Mouse (Mus musculus): Measurements from ENCODE around the gene Gm10401. TPM values are rescaled to one million over a fixed set of nuclear protein-coding genes. Genes with fewer than 3 reads are reported as not detected.

The Gm10401 gene
- polyA plus RNA-seq, 1 experiment from 2014 or later: 53.0 TPM

DNA sequence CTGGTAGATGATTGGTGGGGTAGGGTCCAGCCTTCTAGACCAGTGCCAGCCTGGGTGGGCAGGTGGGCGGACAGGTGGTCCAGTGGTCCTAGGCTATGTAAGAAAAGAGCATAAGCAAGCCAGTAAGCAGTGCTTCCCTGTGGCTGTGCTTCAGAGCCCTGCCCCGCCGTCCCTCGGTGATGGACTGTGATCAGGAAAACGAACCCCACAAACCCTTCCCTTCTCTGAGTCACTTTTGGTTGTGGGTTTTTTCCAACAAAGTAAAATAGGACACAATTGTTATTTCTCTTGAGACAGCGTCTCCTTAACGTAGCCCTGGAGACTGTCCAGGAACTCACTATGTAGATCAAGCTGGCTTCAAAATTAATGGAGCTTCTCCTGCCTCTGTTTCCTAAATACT is 34.7 kb downstream of the Gm10401 start:
- 88% methylated on average over 7 of the region's 7 CpGs for WGBS

DNA sequence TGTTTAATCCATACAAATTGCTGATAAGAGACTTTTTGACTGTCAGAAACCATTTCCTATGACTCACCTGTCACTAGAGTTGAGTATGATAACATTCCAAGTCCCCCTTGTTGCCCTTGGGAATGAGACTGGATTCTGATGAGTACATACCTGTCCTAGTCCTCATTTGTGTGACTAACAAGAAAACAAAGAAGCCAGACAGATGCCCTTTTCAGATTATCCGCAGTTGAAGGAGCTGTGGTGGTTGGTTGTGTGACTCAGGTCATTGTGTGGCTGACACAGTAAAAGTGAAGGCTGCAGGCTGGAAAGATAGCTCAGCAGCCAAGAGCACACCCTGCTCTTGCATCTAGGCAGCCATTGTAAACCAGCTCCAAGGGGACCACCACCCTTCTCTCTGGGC is 35.5 kb downstream of the Gm10401 start:
- ATAC-seq (ENCODE audit: low FRiP score): no peak
- no peak overlapping the region for H3K27ac ChIP-seq
- no peak overlapping the region for H3K4me3 ChIP-seq (replicated peaks; ENCODE audit: low read length)

More for the DNA sequence above, 34.7 kb downstream of the Gm10401 start:
- H3K9me3 ChIP-seq (ENCODE audit: control insufficient read depth, low read length): no peaks in the 10 kb centered on the region
- H3K27me3 ChIP-seq (ENCODE audit: control insufficient read depth, insufficient read depth, low read length): no peaks in the 10 kb centered on the region
- no peak overlapping the region for H3K27ac ChIP-seq
- peaks cover 8% of the 10 kb centered on the region; the same call in 1 of the 2 replicates for H3K36me3 ChIP-seq (replicated peaks; ENCODE audit: control insufficient read depth, insufficient read depth)
- no peak overlapping the region for H3K9ac ChIP-seq
- no peak overlapping the region for H3K4me2 ChIP-seq (replicated peaks)
- no peaks in the 10 kb centered on the region; the same call in 1 of the 2 replicates for H3K4me1 ChIP-seq (replicated peaks; ENCODE audit: control insufficient read depth, insufficient read depth, low read length)
- no peak overlapping the region for H3K4me3 ChIP-seq (replicated peaks; ENCODE audit: low read length)
- ATAC-seq (ENCODE audit: low FRiP score) (no peak), DNase-seq (ENCODE audit: low spot score) (no peak)

DNA sequence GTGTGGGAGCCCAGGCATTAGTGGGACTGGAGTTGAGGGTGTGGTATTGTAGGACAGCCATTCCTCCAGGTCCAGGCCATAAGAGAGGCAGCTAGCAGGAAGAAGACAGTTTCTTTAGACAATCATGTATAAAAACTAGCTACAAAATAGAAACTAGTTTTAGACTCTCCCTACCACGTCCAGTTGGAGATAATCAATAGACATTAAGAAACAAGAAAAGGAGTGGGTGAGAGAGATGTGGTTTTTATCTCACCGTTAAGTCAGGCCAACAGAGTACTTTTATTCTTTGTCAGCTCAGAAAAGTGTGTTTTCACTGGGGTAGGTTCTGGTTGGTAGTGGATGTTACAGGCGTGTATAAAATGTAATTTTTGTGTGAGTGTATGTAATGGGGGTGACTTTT is 37.1 kb downstream of the Gm10401 start:
- DNase-seq (ENCODE audit: low spot score): no peak
- no peak overlapping the region for H3K9ac ChIP-seq
- no peak overlapping the region for H3K27ac ChIP-seq
- H3K4me2 ChIP-seq (replicated peaks): no peak overlapping the region
- H3K27me3 ChIP-seq (ENCODE audit: control insufficient read depth, insufficient read depth, low read length): no peaks in the 10 kb centered on the region
- peaks cover 8% of the 10 kb centered on the region; the same call in 1 of the 2 replicates for H3K36me3 ChIP-seq (replicated peaks; ENCODE audit: control insufficient read depth, insufficient read depth)
- no peaks in the 10 kb centered on the region for H3K9me3 ChIP-seq (ENCODE audit: control insufficient read depth, low read length)
- no peak overlapping the region for H3K4me3 ChIP-seq (replicated peaks; ENCODE audit: low read length)
- whole genome bisulfite sequencing: 94% methylated on average over 3 of the region's 3 CpGs
- no peaks in the 10 kb centered on the region; the same call in 1 of the 2 replicates for H3K4me1 ChIP-seq (replicated peaks; ENCODE audit: control insufficient read depth, insufficient read depth, low read length)
- no peak for ATAC-seq (ENCODE audit: low FRiP score)

More for the DNA sequence above, 35.5 kb downstream of the Gm10401 start:
- H3K4me1 ChIP-seq (replicated peaks; ENCODE audit: control insufficient read depth, insufficient read depth, low read length): no peaks in the 10 kb centered on the region; the same call in 1 of the 2 replicates
- WGBS: 61% methylated on average over 1 of the region's 1 CpGs
- no peak for DNase-seq (ENCODE audit: low spot score)
- no peak overlapping the region for H3K4me2 ChIP-seq (replicated peaks)
- no peak overlapping the region for H3K9ac ChIP-seq
- peaks cover 8% of the 10 kb centered on the region; the same call in 1 of the 2 replicates for H3K36me3 ChIP-seq (replicated peaks; ENCODE audit: control insufficient read depth, insufficient read depth)
- no peaks in the 10 kb centered on the region for H3K9me3 ChIP-seq (ENCODE audit: control insufficient read depth, low read length)
- no peaks in the 10 kb centered on the region for H3K27me3 ChIP-seq (ENCODE audit: control insufficient read depth, insufficient read depth, low read length)

DNA sequence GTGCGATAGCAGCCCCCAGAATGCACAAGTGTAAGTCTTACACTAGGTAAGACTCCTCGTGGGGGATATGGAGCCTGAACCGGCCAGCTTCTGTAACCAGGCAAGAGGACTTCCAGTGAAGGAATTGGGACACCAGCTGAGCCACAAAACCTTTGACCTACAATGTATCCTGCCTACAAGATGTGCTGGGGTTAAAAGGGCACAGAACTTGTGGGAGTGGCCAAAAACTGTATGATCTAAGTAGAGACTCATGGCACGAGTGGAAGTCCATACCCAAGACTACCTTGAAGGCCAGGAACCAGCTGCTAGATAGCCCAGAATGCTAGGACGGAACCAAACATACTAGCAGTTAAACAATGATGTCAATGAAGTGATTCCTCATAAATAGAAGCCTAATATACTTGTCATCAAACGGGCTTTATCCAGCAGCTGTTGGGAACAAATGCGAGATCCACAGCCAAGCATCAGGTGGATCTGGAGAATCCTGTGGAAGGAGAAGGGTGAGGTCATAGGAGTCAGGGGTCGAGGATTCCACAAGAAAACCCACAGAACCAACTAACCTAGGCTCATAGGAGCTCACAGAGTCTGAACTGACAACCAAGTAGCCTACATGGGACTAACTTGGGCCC is 37.9 kb downstream of the Gm10401 start:
- WGBS: 88% methylated on average over 8 of the region's 8 CpGs
- no peaks in the 10 kb centered on the region for H3K27me3 ChIP-seq (ENCODE audit: control insufficient read depth, insufficient read depth, low read length)
- no peak overlapping the region for H3K27ac ChIP-seq
- peaks cover 8% of the 10 kb centered on the region; the same call in 1 of the 2 replicates for H3K36me3 ChIP-seq (replicated peaks; ENCODE audit: control insufficient read depth, insufficient read depth)
- H3K9me3 ChIP-seq (ENCODE audit: control insufficient read depth, low read length): no peaks in the 10 kb centered on the region
- H3K4me1 ChIP-seq (replicated peaks; ENCODE audit: control insufficient read depth, insufficient read depth, low read length): no peaks in the 10 kb centered on the region; the same call in 1 of the 2 replicates
- H3K4me3 ChIP-seq (replicated peaks; ENCODE audit: low read length): no peak overlapping the region
- H3K9ac ChIP-seq: no peak overlapping the region
- H3K4me2 ChIP-seq (replicated peaks): no peak overlapping the region
- no peak for ATAC-seq (ENCODE audit: low FRiP score)
- DNase-seq (ENCODE audit: low spot score): no peak

DNA sequence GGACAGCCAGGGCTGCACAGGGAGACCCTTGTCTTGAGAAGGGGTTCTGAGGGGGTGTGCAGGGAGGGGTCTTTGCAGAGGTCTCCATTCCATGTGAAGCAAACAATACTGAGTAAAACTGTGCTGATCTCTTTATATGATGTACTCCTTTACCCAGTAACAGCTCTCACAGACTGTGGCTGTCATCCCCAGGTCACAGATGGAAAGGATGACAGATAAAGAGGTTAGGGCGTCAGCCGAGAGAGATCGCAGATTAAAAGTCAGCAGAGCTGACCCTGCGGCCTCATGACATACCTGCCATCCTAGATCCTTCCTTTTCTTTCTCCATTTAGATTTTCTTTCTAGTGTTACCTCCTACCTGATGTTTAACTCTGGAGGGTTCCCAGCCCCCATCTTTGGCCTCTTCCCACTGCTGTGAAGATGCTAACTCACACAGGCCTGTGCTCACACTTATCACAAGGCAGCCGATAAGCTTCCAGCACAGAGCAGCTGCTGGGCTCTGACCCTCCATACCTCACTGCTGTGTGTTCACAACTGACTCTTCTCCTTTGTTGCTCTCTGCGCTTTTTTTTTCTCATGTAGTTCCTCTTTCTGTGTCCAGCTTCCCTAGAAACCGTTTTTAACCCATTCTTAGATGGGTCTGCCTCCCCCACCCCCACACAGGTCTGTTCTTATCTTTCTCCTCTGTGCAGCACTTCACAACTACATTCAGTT is 39.4 kb downstream of the Gm10401 start:
- DNase-seq (ENCODE audit: low spot score): no peak
- WGBS: 82% methylated on average over 7 of the region's 7 CpGs
- H3K9ac ChIP-seq: no peak overlapping the region
- no peaks in the 10 kb centered on the region for H3K27me3 ChIP-seq (ENCODE audit: control insufficient read depth, insufficient read depth, low read length)
- H3K4me3 ChIP-seq (replicated peaks; ENCODE audit: low read length): no peak overlapping the region
- H3K4me1 ChIP-seq (replicated peaks; ENCODE audit: control insufficient read depth, insufficient read depth, low read length): no peaks in the 10 kb centered on the region; the same call in 1 of the 2 replicates
- ATAC-seq (ENCODE audit: low FRiP score): no peak
- H3K36me3 ChIP-seq (replicated peaks; ENCODE audit: control insufficient read depth, insufficient read depth): 0 out of 2 replicates have a peak, but pooled peaks cover under 1% of the 10 kb centered on the region
- no peak overlapping the region for H3K4me2 ChIP-seq (replicated peaks)
- no peaks in the 10 kb centered on the region for H3K9me3 ChIP-seq (ENCODE audit: control insufficient read depth, low read length)
- no peak overlapping the region for H3K27ac ChIP-seq

DNA sequence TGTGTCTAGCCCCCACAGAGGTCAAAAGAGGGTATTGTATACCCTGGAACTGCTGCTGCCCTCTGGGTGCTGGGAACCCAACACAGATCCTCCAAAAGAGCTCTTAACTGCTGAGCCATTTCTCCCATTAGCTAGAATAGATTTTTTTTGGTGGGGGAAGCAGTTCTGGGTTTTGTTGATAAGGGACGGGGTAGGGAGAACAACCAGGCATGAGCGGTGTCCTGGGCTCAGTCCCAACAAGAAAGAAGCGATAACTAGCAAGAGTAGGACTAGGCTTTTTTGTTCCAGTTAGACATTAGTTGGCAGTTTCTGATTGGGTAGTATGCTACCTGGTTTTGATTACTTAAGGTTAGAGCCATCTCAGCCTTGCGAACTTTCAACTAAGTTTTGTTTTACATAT is 40.9 kb downstream of the Gm10401 start:
- 97% methylated on average over 4 of the region's 4 CpGs for WGBS

DNA sequence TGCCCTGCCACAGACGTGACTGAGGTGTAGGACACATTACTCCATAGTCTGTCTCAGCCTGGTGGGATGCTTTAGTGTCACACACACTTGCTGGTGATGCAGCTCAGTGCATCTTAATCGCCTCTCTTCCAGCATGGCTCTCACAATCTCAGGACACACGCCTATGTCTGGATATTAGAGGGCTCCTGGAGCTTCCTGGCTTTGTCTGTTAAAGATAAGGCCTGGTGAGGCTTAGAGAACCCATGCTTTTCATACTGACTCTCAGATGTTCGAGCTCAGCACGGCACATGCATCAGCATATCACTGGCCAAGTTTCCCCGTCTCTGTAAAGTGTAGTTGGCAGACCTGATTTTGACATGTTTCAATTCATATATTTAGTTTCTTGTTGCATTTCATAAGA is 42.7 kb downstream of the Gm10401 start:
- Histone ChIP-seq H3K36me3 (replicated peaks; ENCODE audit: control insufficient read depth, insufficient read depth) (no peaks in the 10 kb centered on the region), H3K4me1 (replicated peaks; ENCODE audit: control insufficient read depth, insufficient read depth, low read length) (peaks cover 11% of the 10 kb centered on the region), H3K27ac (no peak overlapping the region), H3K27me3 (ENCODE audit: control insufficient read depth, insufficient read depth, low read length) (no peaks in the 10 kb centered on the region), H3K4me3 (replicated peaks; ENCODE audit: low read length) (no peak overlapping the region), H3K9me3 (ENCODE audit: control insufficient read depth, low read length) (no peaks in the 10 kb centered on the region), H3K9ac (no peak overlapping the region), H3K4me2 (replicated peaks) (no peak overlapping the region)
- DNase-seq (ENCODE audit: low spot score) (no peak), ATAC-seq (ENCODE audit: low FRiP score) (no peak)
- WGBS: 79% methylated on average over 6 of the region's 6 CpGs

More for the DNA sequence above, 40.9 kb downstream of the Gm10401 start:
- peaks cover 5% of the 10 kb centered on the region for H3K4me1 ChIP-seq (replicated peaks; ENCODE audit: control insufficient read depth, insufficient read depth, low read length)
- no peaks in the 10 kb centered on the region for H3K36me3 ChIP-seq (replicated peaks; ENCODE audit: control insufficient read depth, insufficient read depth)
- H3K4me3 ChIP-seq (replicated peaks; ENCODE audit: low read length): no peak overlapping the region
- DNase-seq (ENCODE audit: low spot score) (no peak), ATAC-seq (ENCODE audit: low FRiP score) (no peak)
- H3K9ac ChIP-seq: no peak overlapping the region
- no peaks in the 10 kb centered on the region for H3K27me3 ChIP-seq (ENCODE audit: control insufficient read depth, insufficient read depth, low read length)
- H3K27ac ChIP-seq: no peak overlapping the region
- no peak overlapping the region for H3K4me2 ChIP-seq (replicated peaks)
- H3K9me3 ChIP-seq (ENCODE audit: control insufficient read depth, low read length): no peaks in the 10 kb centered on the region

DNA sequence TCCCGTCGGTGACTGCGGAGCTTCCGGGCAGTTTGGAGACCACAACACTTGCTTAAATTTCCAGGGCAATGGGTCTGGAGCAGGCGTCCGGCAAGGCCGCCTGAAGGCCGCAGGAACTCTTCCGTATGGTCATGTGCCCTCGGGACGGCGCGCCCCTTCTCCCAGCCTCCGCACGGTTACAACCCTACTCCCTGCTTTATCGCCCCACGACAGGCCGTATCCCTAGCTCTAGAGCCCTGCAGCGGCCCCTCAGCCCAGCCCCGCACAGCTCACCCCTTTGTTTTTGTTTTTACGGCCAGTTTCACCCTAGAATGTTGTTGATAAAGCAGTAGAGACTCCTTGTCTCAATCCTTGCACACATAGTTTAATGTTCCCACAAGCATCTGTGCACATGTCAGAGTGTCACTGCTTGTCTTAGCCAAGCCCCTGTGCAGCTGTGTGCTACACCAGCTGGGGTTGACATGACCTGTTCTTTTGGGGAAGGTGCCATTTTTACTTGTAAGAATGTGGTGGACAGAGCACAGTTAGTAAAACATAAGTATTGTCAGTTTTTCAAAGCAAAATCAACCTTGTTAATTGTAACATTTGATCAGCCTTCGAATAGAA is 44.2 kb downstream of the Gm10401 start:
- no peak for DNase-seq (ENCODE audit: low spot score)
- Histone ChIP-seq H3K9me3 (ENCODE audit: control insufficient read depth, low read length) (no peaks in the 10 kb centered on the region), H3K4me1 (replicated peaks; ENCODE audit: control insufficient read depth, insufficient read depth, low read length) (peaks cover 11% of the 10 kb centered on the region), H3K4me2 (replicated peaks) (no peak overlapping the region), H3K4me3 (replicated peaks; ENCODE audit: low read length) (no peak overlapping the region), H3K36me3 (replicated peaks; ENCODE audit: control insufficient read depth, insufficient read depth) (no peaks in the 10 kb centered on the region), H3K27ac (no peak overlapping the region), H3K9ac (no peak overlapping the region), H3K27me3 (ENCODE audit: control insufficient read depth, insufficient read depth, low read length) (no peaks in the 10 kb centered on the region)
- 91% methylated on average over 22 of the region's 22 CpGs for WGBS
- ATAC-seq (ENCODE audit: low FRiP score): no peak

DNA sequence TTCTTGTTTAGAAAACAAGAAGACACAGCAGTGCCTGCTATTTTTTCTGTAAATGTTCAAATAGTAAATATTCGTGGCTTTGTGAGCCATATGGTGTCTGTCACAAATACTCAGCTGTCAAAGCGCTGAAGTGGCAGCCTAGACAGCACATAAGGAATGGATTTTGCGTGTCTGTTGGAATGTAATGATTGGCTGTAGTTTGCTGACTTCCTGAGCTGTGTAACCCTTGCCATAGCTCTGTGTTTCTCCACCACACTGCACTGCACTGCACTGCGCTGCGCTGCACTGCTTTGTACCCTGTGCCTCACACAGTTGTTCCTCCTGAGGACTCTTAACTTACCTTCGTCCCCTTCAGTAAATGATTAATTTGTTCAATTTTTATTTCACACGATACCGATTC is 45.5 kb downstream of the Gm10401 start:
- Histone ChIP-seq H3K27me3 (ENCODE audit: control insufficient read depth, insufficient read depth, low read length) (no peaks in the 10 kb centered on the region), H3K36me3 (replicated peaks; ENCODE audit: control insufficient read depth, insufficient read depth) (no peaks in the 10 kb centered on the region), H3K4me3 (replicated peaks; ENCODE audit: low read length) (no peak overlapping the region), H3K27ac (peak overlapping the region; percentile 11; the same call in 1 of the 2 replicates), H3K9me3 (ENCODE audit: control insufficient read depth, low read length) (no peaks in the 10 kb centered on the region), H3K4me2 (replicated peaks) (no peak overlapping the region), H3K4me1 (replicated peaks; ENCODE audit: control insufficient read depth, insufficient read depth, low read length) (peaks cover 11% of the 10 kb centered on the region), H3K9ac (no peak overlapping the region)
- ATAC-seq (ENCODE audit: low FRiP score) (no peak), DNase-seq (ENCODE audit: low spot score) (no peak)
- 76% methylated on average over 8 of the region's 8 CpGs for WGBS
